Mouse (Mus musculus) gastrocnemius, postnatal 4 days (tissue): ENCODE measurements around the gene Hmcn1. TPM values are rescaled to one million over a fixed set of nuclear protein-coding genes. Genes with fewer than 3 reads are reported as not detected.

Source experiments
- DNase-seq, 2 experiments: peaks; one replicate each; pipeline ENCODE4 v3.0.0; 2021 to 2022; ENCODE audit warnings: low spot score in 2 of 2, mixed read lengths in 2 of 2
- total RNA-seq, 2 experiments: library from RNA; stranded (reverse); gene quantifications; 2 replicates each; pipeline ENCODE4 v1.2.3; 2021

Gene Hmcn1
- total RNA-seq, 2 experiments from 2014 or later: 13.6 to 16.2 TPM

GRCm38 (mm10) chr1:150994612-150995011 is 1.4 kb upstream of the Hmcn1 start:
- no peak for DNase-seq

- DNase-seq: no peak
These were observed 499 bp downstream of the Hmcn1 start for GRCm38 (mm10) chr1:150992711-150993161.

GRCm38 (mm10) chr1:150991745-150992554 is 1.3 kb downstream of the Hmcn1 start:
- no peak for DNase-seq

- DNase-seq: no peak
These were observed 8.3 kb downstream of the Hmcn1 start for GRCm38 (mm10) chr1:150984888-150985287.

- no peak for DNase-seq
These were observed 9.1 kb downstream of the Hmcn1 start for GRCm38 (mm10) chr1:150984092-150984503.

GRCm38 (mm10) chr1:150978651-150979050 is 14.6 kb downstream of the Hmcn1 start:
- no peak for DNase-seq

- DNase-seq: no peak
These were observed 17.0 kb downstream of the Hmcn1 start for GRCm38 (mm10) chr1:150976263-150976662.

GRCm38 (mm10) chr1:150959486-150960074 is 33.7 kb downstream of the Hmcn1 start:
- DNase-seq: no peak

- no peak for DNase-seq
These were observed 42.2 kb downstream of the Hmcn1 start for GRCm38 (mm10) chr1:150951004-150951403.

GRCm38 (mm10) chr1:150950046-150950445 is 43.2 kb downstream of the Hmcn1 start:
- peak in 1 of 2 experiments; percentile 18 for DNase-seq

- DNase-seq: no peak
These were observed 44.3 kb downstream of the Hmcn1 start for GRCm38 (mm10) chr1:150948911-150949310.

- no peak for DNase-seq
These were observed 49.6 kb downstream of the Hmcn1 start for GRCm38 (mm10) chr1:150943601-150944000.

- DNase-seq: no peak
These were observed 51.1 kb downstream of the Hmcn1 start for GRCm38 (mm10) chr1:150942143-150942542.

GRCm38 (mm10) chr1:150936821-150937220 is 56.4 kb downstream of the Hmcn1 start:
- DNase-seq: no peak

GRCm38 (mm10) chr1:150933616-150934015 is 59.6 kb downstream of the Hmcn1 start:
- DNase-seq: peak in 1 of 2 experiments; percentile 25

GRCm38 (mm10) chr1:150920860-150921259 is 72.4 kb downstream of the Hmcn1 start:
- no peak for DNase-seq

- DNase-seq: peak; percentile 36 to 64
These were observed 73.0 kb downstream of the Hmcn1 start for GRCm38 (mm10) chr1:150920276-150920675.

- no peak for DNase-seq
These were observed 78.3 kb downstream of the Hmcn1 start for GRCm38 (mm10) chr1:150914936-150915335.

GRCm38 (mm10) chr1:150913586-150914136 is 79.6 kb downstream of the Hmcn1 start:
- no peak for DNase-seq

- DNase-seq: peak in 1 of 2 experiments; percentile 43
These were observed 83.6 kb downstream of the Hmcn1 start for GRCm38 (mm10) chr1:150909642-150910041.

- no peak for DNase-seq
These were observed 99.5 kb downstream of the Hmcn1 start for GRCm38 (mm10) chr1:150893677-150894188.

- no peak for DNase-seq
These were observed 103.2 kb downstream of the Hmcn1 start for GRCm38 (mm10) chr1:150890017-150890416.
